Mouse (Mus musculus) limb, embryonic 11.5 days (tissue): ENCODE results near the gene Tgfb1. TPM values are rescaled to one million over a fixed set of nuclear protein-coding genes. Genes with fewer than 3 reads are reported as not detected.

ENCODE experiments used
- ATAC-seq: fragments of 200-750 bp; cut with Nextera tagmentation; 2 replicates; pipeline ENCODE4 v1.8.0; 2017; ENCODE audit warnings: low read depth; ENCODE audit not compliant: insufficient number of reproducible peaks, low FRiP score, low TSS enrichment
- DNase-seq: peaks from one replicate; pipeline ENCODE4 v3.0.0-alpha.2; 2015; ENCODE audit warnings: low spot score
- H3K27ac ChIP-seq: fragments of 300-500 bp; sonication (generic); replicated peaks from 2 replicates; pipeline ENCODE4 v1.5.1; 2014; ENCODE audit warnings: low read depth, mild to moderate bottlenecking, low read length
- H3K27me3 ChIP-seq: fragments of 300-500 bp; sonication (generic); 2 replicates; pipeline ENCODE4 v1.6.1; 2014; ENCODE audit warnings: mild to moderate bottlenecking, low read length, mixed read lengths; ENCODE audit not compliant: control insufficient read depth, insufficient read depth
- H3K36me3 ChIP-seq: fragments of 300-500 bp; sonication (generic); 2 replicates; pipeline ENCODE4 v1.6.1; 2014; ENCODE audit warnings: mild to moderate bottlenecking, low read length, moderate library complexity, mixed read lengths; ENCODE audit not compliant: control insufficient read depth, insufficient read depth
- H3K4me1 ChIP-seq: fragments of 300-500 bp; sonication (generic); 2 replicates; pipeline ENCODE4 v1.6.1; 2014; ENCODE audit warnings: low read length, mixed read lengths; ENCODE audit not compliant: control insufficient read depth, insufficient read depth
- H3K4me2 ChIP-seq: fragments of 300-500 bp; sonication (generic); 2 replicates; pipeline ENCODE4 v1.6.1; 2014; ENCODE audit warnings: low read depth, mild to moderate bottlenecking, moderate library complexity; ENCODE audit not compliant: severe bottlenecking
- H3K4me3 ChIP-seq: fragments of 300-500 bp; sonication (generic); 2 replicates; pipeline ENCODE4 v1.5.1; 2014; ENCODE audit warnings: low read depth, low read length
- H3K9ac ChIP-seq: fragments of 300-500 bp; sonication (generic); 2 replicates; pipeline ENCODE4 v1.6.1; 2014; ENCODE audit warnings: mild to moderate bottlenecking, low read length
- H3K9me3 ChIP-seq: fragments of 300-500 bp; sonication (generic); 2 replicates; pipeline ENCODE4 v1.6.1; 2016; ENCODE audit warnings: low read length; ENCODE audit not compliant: control insufficient read depth
- WGBS: fragments of 180-500 bp; shearing (Covaris S2); extraction: QIAGEN DNeasy Blood & Tissue Kit; methylation state at CpG from one replicate; pipeline ENCODE4 v1.1.7; 2014; 5-methylcytosine and 5-hydroxymethylcytosine counted together
- polyA plus RNA-seq: library from polyadenylated mRNA; unstranded; fragments of >200 nt; fragmentation: Nextera tagmentation; extraction: Ambion mirVana; gene quantifications from 2 replicates; pipeline ENCODE4 v1.2.1, GENCODE M21; 2014

The Tgfb1 gene
- polyA plus RNA-seq, 1 experiment from 2014 or later, result 1.6 TPM

DNA sequence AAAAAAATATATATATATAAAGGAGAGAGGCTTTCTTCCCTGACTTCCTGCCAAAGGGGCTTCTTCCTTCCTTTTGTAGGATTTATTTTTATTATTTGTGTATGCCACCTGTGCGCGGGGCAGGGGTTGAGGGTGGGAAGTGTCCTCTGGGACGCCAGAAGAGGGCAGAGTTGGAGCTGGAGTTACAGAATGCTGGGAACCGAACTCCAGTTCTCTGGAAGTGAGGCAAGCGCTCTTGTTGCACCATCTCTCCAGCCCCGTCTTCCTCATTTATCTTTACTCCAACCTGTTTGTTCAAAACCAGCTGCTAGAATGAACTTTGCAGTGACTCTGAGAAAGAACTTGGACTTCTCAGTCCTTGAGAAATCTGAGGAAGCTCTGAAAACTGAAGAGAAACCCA, 6.8 kb upstream of the Tgfb1 start:
- 8% methylated on average over 6 of the region's 6 CpGs for WGBS
- ATAC-seq (no peak), DNase-seq (no peak)
- 0 out of 2 replicates have a peak overlapping the region, but pooled peaks have one; percentile 30 for H3K27ac ChIP-seq
- no peak overlapping the region for H3K9ac ChIP-seq
- peaks cover 10% of the 10 kb centered on the region for H3K27me3 ChIP-seq
- no peaks in the 10 kb centered on the region for H3K36me3 ChIP-seq
- no peaks in the 10 kb centered on the region for H3K9me3 ChIP-seq
- H3K4me2 ChIP-seq, result peak overlapping the region; percentile 61
- H3K4me3 ChIP-seq, result peak overlapping the region; percentile 58; the same call in 1 of the 2 replicates
- 0 out of 2 replicates have a peak, but pooled peaks cover 2% of the 10 kb centered on the region for H3K4me1 ChIP-seq

DNA sequence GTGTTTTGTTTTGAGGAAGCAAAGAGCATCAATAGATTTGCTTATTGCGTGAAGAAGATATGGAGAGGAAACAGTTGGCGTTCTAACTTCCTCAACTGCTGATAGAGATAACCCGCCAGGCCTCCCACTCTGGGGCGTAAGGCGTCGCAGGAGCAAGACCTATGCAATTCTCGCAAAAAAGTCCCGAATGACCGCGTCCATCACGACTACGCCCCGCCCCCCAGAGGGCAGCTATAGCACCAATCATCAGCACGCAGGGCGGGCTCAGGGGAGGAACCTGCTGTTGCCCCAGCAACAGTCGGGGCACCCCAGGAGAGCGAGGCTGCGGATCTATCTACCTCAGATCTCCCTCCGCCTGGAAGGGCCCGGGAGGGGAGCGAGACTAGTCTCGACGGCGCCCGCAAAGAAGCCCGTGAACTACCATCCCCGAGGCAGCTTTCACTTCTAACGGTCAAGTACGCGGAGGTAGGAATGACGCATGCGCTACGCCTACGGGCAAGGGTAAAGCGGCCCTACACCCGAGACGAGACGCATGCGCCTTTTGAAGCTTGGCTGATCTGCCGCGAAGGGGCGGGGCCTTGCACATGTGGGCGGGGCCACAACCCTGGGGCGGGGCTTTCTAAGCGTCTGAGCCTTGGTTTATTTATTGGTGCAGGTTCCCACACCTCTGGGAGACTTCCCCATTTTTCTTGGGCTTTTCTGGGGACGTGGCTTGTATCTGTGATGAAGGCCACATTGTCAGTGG, 6.1 kb upstream of the Tgfb1 start, which contains the start of gene B9d2:
Gene B9d2, plus strand, starts transcription at position 267 of the 745 bp plus-strand sequence.
- ATAC-seq, result peak; percentile 95

DNA sequence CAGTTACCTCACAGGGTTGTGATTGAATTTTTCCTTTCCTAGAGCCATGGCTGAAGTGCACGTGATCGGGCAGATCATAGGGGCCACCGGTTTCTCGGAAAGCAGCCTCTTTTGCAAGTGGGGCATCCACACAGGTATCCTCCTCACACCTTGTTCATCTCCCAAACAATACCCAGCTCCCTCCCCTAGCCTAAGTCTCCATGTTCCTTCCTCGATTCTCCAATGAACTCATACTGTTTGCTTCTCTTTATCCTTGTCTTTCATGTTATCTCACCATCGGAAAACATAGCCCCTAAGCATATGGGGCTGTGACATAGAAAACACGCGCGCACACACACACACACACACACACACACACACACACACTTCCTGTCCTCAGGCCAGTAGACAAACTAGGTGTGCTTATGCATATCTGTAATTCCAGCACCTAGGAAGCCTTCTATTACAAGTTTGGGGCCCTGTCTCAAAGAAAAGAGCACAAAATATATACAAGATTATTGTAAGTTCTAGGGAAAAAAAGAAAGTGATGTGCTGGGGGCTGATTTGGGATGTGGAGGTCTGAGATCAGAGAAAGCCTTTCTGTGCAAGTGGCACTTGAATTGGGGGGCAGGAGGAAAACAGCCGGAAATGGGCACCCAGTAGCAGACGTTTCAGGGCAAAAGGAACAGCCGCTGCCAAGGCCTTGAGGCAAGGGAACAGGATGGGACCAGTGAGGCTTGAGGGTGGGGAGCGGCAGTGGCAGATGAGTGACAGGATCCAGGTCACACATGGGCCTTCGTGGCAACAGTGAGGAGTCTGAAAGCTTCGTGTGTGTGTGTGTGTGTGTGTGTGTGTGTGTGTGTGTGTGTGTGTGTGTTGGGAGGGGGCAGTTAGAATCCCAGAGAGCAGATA, 5.2 kb upstream of the Tgfb1 start:
- 0 out of 2 replicates have a peak, but pooled peaks cover 2% of the 10 kb centered on the region for H3K4me1 ChIP-seq
- DNase-seq, result no peak
- peak overlapping the region; percentile 61; the same call in 1 of the 2 replicates for H3K4me2 ChIP-seq
- WGBS, result 62% methylated on average over 15 of the region's 15 CpGs
- peaks cover 8% of the 10 kb centered on the region for H3K27me3 ChIP-seq
- H3K4me3 ChIP-seq, result peak overlapping the region; percentile 58; the same call in 1 of the 2 replicates
- no peak for ATAC-seq
- H3K36me3 ChIP-seq, result no peaks in the 10 kb centered on the region
- no peak overlapping the region for H3K27ac ChIP-seq
- no peak overlapping the region for H3K9ac ChIP-seq
- H3K9me3 ChIP-seq, result no peaks in the 10 kb centered on the region

More for the DNA sequence above, 6.1 kb upstream of the Tgfb1 start, which contains the start of gene B9d2:
- DNase-seq, result peak; percentile 95
- Histone ChIP-seq H3K9ac (peak within 1 kb of the TSS; percentile 61), H3K36me3 (no peaks in the 10 kb centered on the region), H3K27ac (peak within 1 kb of the TSS; percentile 84), H3K4me3 (peak within 1 kb of the TSS; percentile 58), H3K9me3 (no peaks in the 10 kb centered on the region), H3K4me2 (peak within 1 kb of the TSS; percentile 61), H3K27me3 (peaks cover 3% of the 10 kb centered on the region), H3K4me1 (0 out of 2 replicates have a peak, but pooled peaks cover 2% of the 10 kb centered on the region)
- under 1% methylated on average over 46 of the region's 46 CpGs for WGBS

- ATAC-seq (no peak), DNase-seq (no peak)
- H3K4me2 ChIP-seq, result no peak overlapping the region
- WGBS, result 65% methylated on average over 7 of the region's 7 CpGs
- H3K27ac ChIP-seq, result no peak overlapping the region
- H3K9me3 ChIP-seq, result no peaks in the 10 kb centered on the region
- H3K4me1 ChIP-seq, result peaks cover 7% of the 10 kb centered on the region; the same call in 1 of the 2 replicates
- no peak overlapping the region for H3K4me3 ChIP-seq
- peaks cover 28% of the 10 kb centered on the region for H3K27me3 ChIP-seq
- no peaks in the 10 kb centered on the region for H3K36me3 ChIP-seq
- no peak overlapping the region for H3K9ac ChIP-seq
Measured at GRCm38 (mm10) chr7:25683474-25684180, 3.2 kb upstream of the Tgfb1 start.

- Histone ChIP-seq H3K4me3 (no peak overlapping the region), H3K27ac (no peak overlapping the region), H3K4me1 (peaks cover 13% of the 10 kb centered on the region; the same call in 1 of the 2 replicates), H3K9me3 (no peaks in the 10 kb centered on the region), H3K4me2 (no peak overlapping the region), H3K9ac (no peak overlapping the region), H3K27me3 (peaks cover 38% of the 10 kb centered on the region), H3K36me3 (no peaks in the 10 kb centered on the region)
- 91% methylated on average over 6 of the region's 6 CpGs for WGBS
- DNase-seq (no peak), ATAC-seq (no peak)
Measured at GRCm38 (mm10) chr7:25684659-25685058, 2.1 kb upstream of the Tgfb1 start.

DNA sequence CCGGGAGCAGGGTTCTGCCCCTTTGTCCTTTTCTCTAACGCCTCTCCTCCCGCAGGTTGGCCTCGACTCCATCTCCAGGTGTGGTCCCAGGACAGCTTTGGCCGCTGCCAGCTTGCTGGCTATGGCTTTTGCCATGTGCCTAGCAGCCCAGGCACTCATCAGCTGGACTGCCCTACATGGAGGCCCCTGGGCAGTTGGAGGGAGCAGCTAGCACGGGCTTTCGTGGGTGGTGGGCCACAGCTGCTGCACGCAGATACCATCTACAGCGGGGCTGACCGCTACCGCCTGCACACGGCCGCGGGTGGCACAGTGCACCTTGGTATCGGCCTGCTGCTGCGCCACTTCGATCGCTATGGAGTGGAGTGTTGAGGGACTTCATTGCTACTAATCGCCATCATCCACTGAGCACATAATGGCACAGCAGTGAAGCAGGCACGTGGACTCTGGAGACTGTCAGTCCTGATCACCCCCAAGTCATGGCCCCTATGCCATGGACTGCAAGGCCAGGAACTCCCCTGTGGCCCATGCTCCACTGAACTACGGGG, 804 bp upstream of the Tgfb1 start:
- H3K4me3 ChIP-seq, result peak overlapping the region; percentile 46; the same call in 1 of the 2 replicates
- DNase-seq, result no peak
- H3K4me2 ChIP-seq, result peak overlapping the region; percentile 86; the same call in 1 of the 2 replicates
- 69% methylated on average over 21 of the region's 21 CpGs for WGBS
- 0 out of 2 replicates have a peak, but pooled peaks have one; percentile 20 for ATAC-seq
- no peak overlapping the region for H3K27ac ChIP-seq
- no peaks in the 10 kb centered on the region for H3K36me3 ChIP-seq
- H3K4me1 ChIP-seq, result peaks cover 11% of the 10 kb centered on the region; the same call in 1 of the 2 replicates
- H3K9me3 ChIP-seq, result no peaks in the 10 kb centered on the region
- no peak overlapping the region for H3K9ac ChIP-seq
- H3K27me3 ChIP-seq, result peaks cover 45% of the 10 kb centered on the region

DNA sequence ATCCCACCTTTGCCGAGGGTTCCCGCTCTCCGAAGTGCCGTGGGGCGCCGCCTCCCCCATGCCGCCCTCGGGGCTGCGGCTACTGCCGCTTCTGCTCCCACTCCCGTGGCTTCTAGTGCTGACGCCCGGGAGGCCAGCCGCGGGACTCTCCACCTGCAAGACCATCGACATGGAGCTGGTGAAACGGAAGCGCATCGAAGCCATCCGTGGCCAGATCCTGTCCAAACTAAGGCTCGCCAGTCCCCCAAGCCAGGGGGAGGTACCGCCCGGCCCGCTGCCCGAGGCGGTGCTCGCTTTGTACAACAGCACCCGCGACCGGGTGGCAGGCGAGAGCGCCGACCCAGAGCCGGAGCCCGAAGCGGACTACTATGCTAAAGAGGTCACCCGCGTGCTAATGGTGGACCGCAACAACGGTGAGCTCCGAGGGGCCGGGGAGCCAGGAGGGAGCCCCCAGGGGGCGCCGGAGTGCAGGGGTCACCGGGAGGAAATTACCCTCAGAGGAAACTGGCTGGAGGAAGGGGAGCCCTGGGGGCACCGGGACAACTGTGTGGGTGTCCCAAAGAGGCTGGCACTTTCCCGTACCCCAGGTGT, 1.1 kb downstream of the Tgfb1 start:
- ATAC-seq, result no peak
- H3K9ac ChIP-seq, result peak overlapping the region; percentile 2; the same call in 1 of the 2 replicates
- H3K36me3 ChIP-seq, result no peaks in the 10 kb centered on the region
- peak; percentile 60 for DNase-seq
- H3K4me3 ChIP-seq, result peak overlapping the region; percentile 46
- peaks cover 11% of the 10 kb centered on the region; the same call in 1 of the 2 replicates for H3K4me1 ChIP-seq
- H3K4me2 ChIP-seq, result peak overlapping the region; percentile 86
- H3K27ac ChIP-seq, result no peak overlapping the region
- WGBS, result under 1% methylated on average over 47 of the region's 47 CpGs
- H3K9me3 ChIP-seq, result no peaks in the 10 kb centered on the region
- H3K27me3 ChIP-seq, result peaks cover 45% of the 10 kb centered on the region
